Mouse (Mus musculus) thymus, postnatal 4 days (tissue): ENCODE results near the gene Olfr1295.

Experiments used
- DNase-seq: peaks from one replicate; pipeline ENCODE4 v3.0.0; 2021

Olfr1295 gene

DNA sequence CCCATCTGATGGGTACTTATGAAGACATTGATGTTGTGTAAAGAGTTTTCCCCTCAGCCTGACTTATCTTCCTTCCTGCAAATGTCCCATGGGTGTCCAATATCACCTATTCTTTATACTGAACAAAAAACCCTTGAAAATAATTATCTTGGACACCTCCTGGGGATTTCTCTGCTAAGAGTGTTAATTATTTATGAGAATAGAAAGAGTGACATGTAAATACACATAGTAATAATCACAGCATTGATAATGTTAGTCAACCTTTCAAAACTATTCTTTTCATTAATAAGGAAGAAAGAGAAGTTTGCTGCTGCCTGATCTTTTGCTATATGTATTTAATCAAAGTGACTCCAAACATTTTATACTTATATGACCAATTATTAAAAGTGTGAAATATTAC, at the start of gene Olfr1295:
Olfr1295 (minus strand) TSS at position 101 of the 400 bp plus-strand sequence.
- DNase-seq, result no peak

DNA sequence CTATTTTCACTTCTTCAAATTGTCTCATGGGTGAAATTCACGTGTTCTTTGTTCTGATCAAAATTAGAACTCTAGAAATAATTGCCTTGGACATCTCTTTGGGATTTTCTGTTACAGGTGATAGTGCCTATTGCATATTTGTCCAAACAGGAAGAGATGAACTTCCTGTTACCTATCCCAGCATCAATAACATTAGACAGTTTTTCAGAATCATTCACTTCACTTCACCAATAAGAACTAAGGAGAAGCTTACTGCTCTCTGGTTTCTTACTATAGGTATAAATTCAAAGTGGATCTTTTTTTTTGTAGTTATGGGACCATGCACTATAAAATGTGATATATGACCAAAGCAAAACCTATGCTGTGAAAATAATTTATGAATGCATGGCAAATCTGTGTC, 29.3 kb downstream of the Olfr1295 start, which contains the start of gene Olfr1294:
Olfr1294 (minus strand) TSS at position 101 of the 400 bp plus-strand sequence.
- no peak for DNase-seq

DNA sequence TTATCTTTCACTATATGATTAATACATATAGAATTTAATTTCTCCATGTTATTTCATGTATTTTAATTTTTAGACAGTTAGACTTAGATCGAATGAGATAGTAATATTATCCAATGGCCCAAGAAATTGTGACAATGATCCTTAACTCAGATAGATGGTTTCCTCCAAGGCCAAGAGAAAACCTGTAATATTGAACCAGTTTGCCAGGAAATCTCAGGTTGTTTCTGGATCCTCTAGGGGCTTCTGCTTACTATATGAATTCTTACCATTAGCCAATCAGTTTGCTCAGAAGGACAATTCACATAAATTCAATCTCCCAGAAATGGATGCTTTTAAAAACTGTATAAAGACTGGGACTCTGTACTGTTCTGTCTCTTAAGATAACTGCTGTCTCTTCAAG, 44.6 kb downstream of the Olfr1295 start, which contains the start of gene Olfr1293-ps:
Olfr1293-ps (plus strand) TSS at position 301 of the 400 bp plus-strand sequence.
- no peak for DNase-seq

DNA sequence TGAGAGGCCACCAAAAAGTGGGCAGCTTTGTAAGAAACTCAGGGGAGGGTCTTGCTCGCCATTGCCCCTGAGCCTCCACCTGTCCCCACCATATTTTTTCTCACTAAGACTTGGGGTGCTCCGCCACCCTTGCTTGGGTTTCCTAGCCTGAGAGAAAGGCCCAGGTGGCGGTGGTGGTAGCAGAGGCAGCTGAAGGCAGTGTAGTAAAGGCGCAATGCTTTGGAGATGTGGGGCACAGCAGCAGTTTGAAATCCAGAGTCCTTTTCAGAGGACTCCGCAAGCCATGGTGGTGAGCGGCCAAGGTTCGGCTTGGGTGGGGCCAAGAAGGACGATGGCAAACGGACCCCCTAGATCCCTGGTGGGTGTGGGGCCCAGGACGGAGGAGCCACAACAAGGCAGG, 52.0 kb downstream of the Olfr1295 start:
- no peak for DNase-seq
